Mouse (Mus musculus): ENCODE measurements at regions not wholly inside any gene's neighbourhood (a gene's known extent, or its start where the extent isn't known, plus 50 kb on each side); places are given as distances from the start of the nearest gene placed in this dataset.

GRCm38 (mm10) chr10:11822418-11822959 is 479.3 kb downstream of the Epm2a start:
- no peaks in the 10 kb centered on the region for H3K27me3 ChIP-seq (replicated peaks)
- TF ChIP-seq ELF1 (IDR thresholded peaks at IDR 0.05; ENCODE audit: low read depth, low read length) = no peak
- no peak for TF ChIP-seq CHD1 (IDR thresholded peaks at IDR 0.05; ENCODE audit: low read depth, low read length)
- TF ChIP-seq JUN (IDR thresholded peaks at IDR 0.05; ENCODE audit: insufficient read depth, low read depth, low read length) = no peak
- TF ChIP-seq TCF12 (IDR thresholded peaks at IDR 0.05; ENCODE audit: low read depth, low read length) = no peak
- TF ChIP-seq CTCF (conservative IDR thresholded peaks at IDR 0.05 in 1 of 2, IDR thresholded peaks at IDR 0.05 in 1 of 2; ENCODE audit: low read depth in 2 of 2, low read length in 2 of 2) = no peak
- no peak for TF ChIP-seq E2F4 (IDR thresholded peaks at IDR 0.05; ENCODE audit: insufficient replicate concordance, low read depth, low read length)
- no peak for TF ChIP-seq MAFK (IDR thresholded peaks at IDR 0.05; ENCODE audit: insufficient replicate concordance, low read length)
- no peak for TF ChIP-seq SIN3A (IDR thresholded peaks at IDR 0.05; ENCODE audit: low read length)
- no peak for TF ChIP-seq USF2 (conservative IDR thresholded peaks at IDR 0.05; ENCODE audit: low read depth, low read length)
- no peak for TF ChIP-seq JUND (conservative IDR thresholded peaks at IDR 0.05; ENCODE audit: low read depth, low read length)
- TF ChIP-seq USF1 (IDR thresholded peaks at IDR 0.05; ENCODE audit: low read depth, low read length) = no peak
- TF ChIP-seq MYC (IDR thresholded peaks at IDR 0.05; ENCODE audit: low read depth, low read length) = no peak
- no peak for TF ChIP-seq ZNF384 (IDR thresholded peaks at IDR 0.05; ENCODE audit: low read depth, low read length)
- TF ChIP-seq MXI1 (IDR thresholded peaks at IDR 0.05; ENCODE audit: low read depth, low read length) = no peak
- no peak for TF ChIP-seq MAX (IDR thresholded peaks at IDR 0.05; ENCODE audit: low read length)
- no peak for TF ChIP-seq RCOR1 (conservative IDR thresholded peaks at IDR 0.05; ENCODE audit: low read depth, low read length)
- TF ChIP-seq TBP (conservative IDR thresholded peaks at IDR 0.05; ENCODE audit: low read depth, low read length) = no peak
- TF ChIP-seq NRF1 (IDR thresholded peaks at IDR 0.05; ENCODE audit: low read depth, low read length) = no peak
- TF ChIP-seq PAX5 (IDR thresholded peaks at IDR 0.05; ENCODE audit: low read length) = no peak
- no peak for TF ChIP-seq MEF2A (IDR thresholded peaks at IDR 0.05; ENCODE audit: borderline replicate concordance, low read depth, low read length)
- H3K79me2 ChIP-seq (replicated peaks; ENCODE audit: control insufficient read depth, extremely low read depth, insufficient read depth, poor library complexity, severe bottlenecking) = no peaks in the 10 kb centered on the region
- no peak overlapping the region for H3K4me3 ChIP-seq (replicated peaks in 1 of 3; ENCODE audit: low read depth in 2 of 3, low read length in 2 of 3, poor library complexity in 1 of 3)
- H3K27ac ChIP-seq (ENCODE audit: insufficient read depth, low read depth) = no peak overlapping the region
- H3K9ac ChIP-seq (ENCODE audit: insufficient read depth, low read depth) = no peak overlapping the region
- peaks cover 0 to 5% of the 10 kb centered on the region in 2 experiments; a peak in 2 of 4 replicates for H3K4me1 ChIP-seq (ENCODE audit: control insufficient read depth in 1 of 2, insufficient read depth in 2 of 2)
- no peaks in the 10 kb centered on the region for H3K9me3 ChIP-seq (replicated peaks; ENCODE audit: low read length)
- dilution Hi-C loops (cut with MboI; ENCODE audit: extremely low pct_ligation_motif_present, extremely low pct_unique_long_range_greater_than_20kb, low sequenced_read_pairs) = no loop called here
- no peak overlapping the region for H3K4me2 ChIP-seq (ENCODE audit: insufficient read depth, low read depth, poor library complexity, severe bottlenecking)
- H3K36me3 ChIP-seq (replicated peaks in 1 of 2; ENCODE audit: control insufficient read depth in 1 of 2, insufficient read depth in 1 of 2, low read length in 1 of 2) = no peaks in the 10 kb centered on the region
- DNase-seq (ENCODE audit: extremely low read depth) = no peak
- in situ Hi-C loops (cut with MboI; ENCODE audit: low pct_ligation_motif_present, low pct_unique_long_range_greater_than_20kb, low sequenced_read_pairs) = no loop called here

GRCm38 (mm10) chr10:11841094-11841493 is 497.9 kb downstream of the Epm2a start:
- in situ Hi-C loops (cut with MboI; ENCODE audit: low pct_ligation_motif_present, low pct_unique_long_range_greater_than_20kb, low sequenced_read_pairs) = no loop called here
- Histone ChIP-seq H3K9me3 (replicated peaks; ENCODE audit: low read length) (no peaks in the 10 kb centered on the region), H3K27me3 (replicated peaks) (no peaks in the 10 kb centered on the region), H3K9ac (ENCODE audit: insufficient read depth, low read depth) (no peak overlapping the region), H3K4me1 (ENCODE audit: control insufficient read depth in 1 of 2, insufficient read depth in 2 of 2) (peaks cover 0 to 3% of the 10 kb centered on the region in 2 experiments; a peak in 1 of 4 replicates), H3K27ac (ENCODE audit: insufficient read depth, low read depth) (no peak overlapping the region), H3K4me3 (replicated peaks in 1 of 3; ENCODE audit: low read depth in 2 of 3, low read length in 2 of 3, poor library complexity in 1 of 3) (no peak overlapping the region), H3K79me2 (replicated peaks; ENCODE audit: control insufficient read depth, extremely low read depth, insufficient read depth, poor library complexity, severe bottlenecking) (no peaks in the 10 kb centered on the region), H3K4me2 (ENCODE audit: insufficient read depth, low read depth, poor library complexity, severe bottlenecking) (no peak overlapping the region), H3K36me3 (replicated peaks in 1 of 2; ENCODE audit: control insufficient read depth in 1 of 2, insufficient read depth in 1 of 2, low read length in 1 of 2) (no peaks in the 10 kb centered on the region)
- DNase-seq (ENCODE audit: extremely low read depth) = no peak
- dilution Hi-C loops (cut with MboI; ENCODE audit: extremely low pct_ligation_motif_present, extremely low pct_unique_long_range_greater_than_20kb, low sequenced_read_pairs) = no loop called here
- TF ChIP-seq MYC (IDR thresholded peaks at IDR 0.05; ENCODE audit: low read depth, low read length) (no peak), ZMIZ1 (IDR thresholded peaks at IDR 0.05; ENCODE audit: low read depth, low read length) (no peak), PAX5 (IDR thresholded peaks at IDR 0.05; ENCODE audit: low read length) (no peak), USF1 (IDR thresholded peaks at IDR 0.05; ENCODE audit: low read depth, low read length) (no peak), UBTF (IDR thresholded peaks at IDR 0.05; ENCODE audit: low read depth, low read length) (no peak), ZKSCAN1 (IDR thresholded peaks at IDR 0.05; ENCODE audit: borderline replicate concordance, low read depth, low read length) (no peak), IRF4 (IDR thresholded peaks at IDR 0.05; ENCODE audit: low read depth, low read length) (no peak), EP300 (IDR thresholded peaks at IDR 0.05; ENCODE audit: low read length) (no peak), MEF2A (IDR thresholded peaks at IDR 0.05; ENCODE audit: borderline replicate concordance, low read depth, low read length) (no peak), MAX (IDR thresholded peaks at IDR 0.05; ENCODE audit: low read length) (no peak)

Measured in CH12.LX (cell line).